Mouse (Mus musculus) spleen, adult 2 months (tissue): ENCODE data around the gene Aip.

Source experiments
- CTCF ChIP-seq: fragments of 200-500 bp; IDR thresholded peaks from 2 replicates; pipeline ENCODE4 v1.5.1; 2011; ENCODE audit warnings: mild to moderate bottlenecking, inconsistent platforms; ENCODE audit not compliant: insufficient read depth, insufficient read length, insufficient replicate concordance; ENCODE audit errors: extremely low read depth
- POLR2A ChIP-seq: fragments of 200-500 bp; IDR thresholded peaks from 2 replicates; pipeline ENCODE4 v1.6.1; 2011; ENCODE audit warnings: low read depth, low read length, inconsistent platforms

GRCm38 (mm10) chr19:4151898-4152297 is 26.2 kb upstream of the Aip start:
- TF ChIP-seq CTCF (no peak), POLR2A (no peak)
